Mouse (Mus musculus) stomach, postnatal 0 days (tissue): Measurements from ENCODE around the gene Llgl2. TPM values are rescaled to one million over a fixed set of nuclear protein-coding genes. Genes with fewer than 3 reads are reported as not detected.

Source experiments
- ATAC-seq: fragments of 200-750 bp; cut with Nextera tagmentation; 2 replicates; pipeline ENCODE4 v1.8.0; 2017; ENCODE audit not compliant: low FRiP score, low TSS enrichment
- DNase-seq: peaks from one replicate; pipeline ENCODE4 v3.0.0-alpha.2; 2016; ENCODE audit warnings: low spot score
- H3K27ac ChIP-seq: fragments of 300-500 bp; sonication (generic); replicated peaks from 2 replicates; pipeline ENCODE4 v1.5.1; 2014; ENCODE audit warnings: mild to moderate bottlenecking, control low read depth
- H3K27me3 ChIP-seq: fragments of 300-500 bp; sonication (generic); 2 replicates; pipeline ENCODE4 v1.6.1; 2014; ENCODE audit warnings: low read length; ENCODE audit not compliant: control insufficient read depth, insufficient read depth
- H3K36me3 ChIP-seq: fragments of 300-500 bp; sonication (generic); 2 replicates; pipeline ENCODE4 v1.6.1; 2014; ENCODE audit warnings: low read length, mixed read lengths; ENCODE audit not compliant: control insufficient read depth, insufficient read depth
- H3K4me1 ChIP-seq: fragments of 300-500 bp; sonication (generic); replicated peaks from 2 replicates; pipeline ENCODE4 v1.6.1; 2014; ENCODE audit warnings: antibody characterized with exemption; ENCODE audit not compliant: control insufficient read depth, insufficient read depth
- H3K4me2 ChIP-seq: fragments of 300-500 bp; sonication (generic); replicated peaks from 2 replicates; pipeline ENCODE4 v1.6.1; 2014; ENCODE audit warnings: low read depth, mild to moderate bottlenecking, control low read depth, moderate library complexity
- H3K4me3 ChIP-seq: fragments of 300-500 bp; sonication (generic); 2 replicates; pipeline ENCODE4 v1.5.1; 2014; ENCODE audit warnings: low read depth, low read length, control low read depth
- H3K9ac ChIP-seq: fragments of 300-500 bp; sonication (generic); 2 replicates; pipeline ENCODE4 v1.6.1; 2014; ENCODE audit warnings: mild to moderate bottlenecking, low read length, control low read depth, mixed read lengths
- H3K9me3 ChIP-seq: fragments of 300-500 bp; sonication (generic); 2 replicates; pipeline ENCODE4 v1.6.1; 2016; ENCODE audit warnings: low read length; ENCODE audit not compliant: control insufficient read depth
- CTCF ChIP-seq: IDR thresholded peaks from 2 replicates; pipeline ENCODE4 v1.5.1; 2016; ENCODE audit warnings: antibody characterized with exemption, low read depth, mild to moderate bottlenecking, moderate library complexity
- EP300 ChIP-seq: optimal IDR thresholded peaks from 2 replicates; pipeline ENCODE3; 2016; ENCODE audit warnings: antibody characterized with exemption
- WGBS: fragments of 180-500 bp; shearing (Covaris S2); extraction: QIAGEN DNeasy Blood & Tissue Kit; methylation state at CpG from one replicate; pipeline ENCODE4 v1.1.7; 2014; 5-methylcytosine and 5-hydroxymethylcytosine counted together
- polyA plus RNA-seq: library from polyadenylated mRNA; unstranded; fragments of >200 nt; fragmentation: Nextera tagmentation; extraction: Ambion mirVana; gene quantifications from 2 replicates; pipeline ENCODE4 v1.2.1, GENCODE M21; 2015

Gene Llgl2
- polyA plus RNA-seq, 1 experiment from 2014 or later = 58.4 TPM

DNA sequence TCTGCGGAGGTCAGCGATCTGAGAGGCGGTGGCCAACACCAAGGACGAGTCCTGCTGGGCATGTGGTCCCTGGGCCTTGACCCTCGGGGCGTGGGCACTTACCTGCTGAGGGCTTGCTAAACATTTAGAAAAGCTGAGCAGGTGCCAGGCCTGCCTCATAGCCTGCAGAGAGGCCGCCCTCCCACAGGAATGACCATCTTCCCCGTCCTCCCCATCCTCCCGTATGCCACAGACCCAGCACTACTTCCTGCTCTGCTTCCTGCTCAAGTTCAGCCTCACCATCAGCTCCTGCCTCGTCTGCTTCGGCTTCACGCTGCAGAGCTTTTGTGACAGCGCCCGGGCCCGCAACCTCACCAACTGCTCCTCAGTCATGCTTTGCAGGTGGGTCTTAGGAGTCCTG is 27.0 kb upstream of the Llgl2 start:
- Histone ChIP-seq H3K4me1 (no peaks in the 10 kb centered on the region), H3K4me3 (no peak overlapping the region), H3K27me3 (no peaks in the 10 kb centered on the region), H3K4me2 (no peak overlapping the region), H3K9me3 (no peaks in the 10 kb centered on the region), H3K27ac (no peak overlapping the region), H3K36me3 (peaks cover 62% of the 10 kb centered on the region), H3K9ac (no peak overlapping the region)
- TF ChIP-seq EP300 = no peak
- TF ChIP-seq CTCF = no peak
- WGBS = 77% methylated on average over 15 of the region's 15 CpGs
- no peak for DNase-seq
- ATAC-seq = no peak

DNA sequence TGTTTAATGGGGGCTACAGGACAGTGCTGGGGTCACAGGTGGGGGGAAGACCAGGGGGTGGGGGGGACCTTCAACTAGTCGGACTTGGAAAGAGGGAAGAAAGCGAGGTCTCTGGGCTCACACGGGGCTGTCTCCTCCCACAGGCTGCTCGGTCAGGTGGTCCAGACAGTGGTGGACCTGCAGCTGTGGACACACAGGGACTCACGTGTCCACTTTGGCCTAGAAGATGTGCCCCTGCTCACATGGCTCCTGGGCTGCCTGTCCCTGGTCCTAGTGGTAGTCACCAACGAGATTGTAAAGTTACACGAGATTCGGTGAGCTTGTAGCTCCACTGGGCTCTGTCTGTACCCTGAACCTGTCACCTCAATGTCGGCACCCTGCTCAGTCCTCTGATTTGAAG is 26.2 kb upstream of the Llgl2 start:
- peaks cover 63% of the 10 kb centered on the region for H3K36me3 ChIP-seq
- H3K4me2 ChIP-seq = no peak overlapping the region
- TF ChIP-seq CTCF = no peak
- TF ChIP-seq EP300 = no peak
- no peaks in the 10 kb centered on the region for H3K27me3 ChIP-seq
- no peaks in the 10 kb centered on the region for H3K4me1 ChIP-seq
- H3K4me3 ChIP-seq = no peak overlapping the region
- no peak overlapping the region for H3K9ac ChIP-seq
- DNase-seq = no peak
- no peak overlapping the region for H3K27ac ChIP-seq
- no peaks in the 10 kb centered on the region for H3K9me3 ChIP-seq
- ATAC-seq = no peak
- WGBS = 77% methylated on average over 9 of the region's 9 CpGs

DNA sequence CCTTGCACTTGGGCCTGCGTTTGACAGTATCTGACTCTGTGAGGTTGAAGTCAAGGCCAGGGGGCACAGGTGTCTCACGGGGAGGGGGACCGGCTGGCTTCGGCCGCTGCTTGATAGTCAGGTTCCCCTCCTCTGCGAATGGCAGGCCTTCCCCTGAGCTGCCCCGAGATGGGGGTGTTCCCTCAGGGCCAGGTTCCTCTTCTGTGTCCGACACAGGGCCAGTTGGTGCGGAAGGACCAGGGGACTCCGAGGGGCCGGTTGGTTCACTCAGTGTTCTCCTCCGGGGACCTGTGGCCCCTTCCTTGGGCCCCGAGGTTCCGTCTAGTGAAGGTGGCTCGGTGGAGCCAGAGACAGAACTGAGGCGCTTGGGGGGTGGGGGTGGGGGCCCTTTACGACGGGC is 22.9 kb upstream of the Llgl2 start:
- 92% methylated on average over 17 of the region's 18 CpGs for WGBS
- no peaks in the 10 kb centered on the region for H3K9me3 ChIP-seq
- H3K4me1 ChIP-seq = no peaks in the 10 kb centered on the region
- ATAC-seq (no peak), DNase-seq (no peak)
- no peak overlapping the region for H3K27ac ChIP-seq
- no peak overlapping the region for H3K4me3 ChIP-seq
- no peak overlapping the region for H3K4me2 ChIP-seq
- H3K9ac ChIP-seq = no peak overlapping the region
- H3K36me3 ChIP-seq = peaks cover 62% of the 10 kb centered on the region
- TF ChIP-seq CTCF = no peak
- no peak for TF ChIP-seq EP300
- no peaks in the 10 kb centered on the region for H3K27me3 ChIP-seq

DNA sequence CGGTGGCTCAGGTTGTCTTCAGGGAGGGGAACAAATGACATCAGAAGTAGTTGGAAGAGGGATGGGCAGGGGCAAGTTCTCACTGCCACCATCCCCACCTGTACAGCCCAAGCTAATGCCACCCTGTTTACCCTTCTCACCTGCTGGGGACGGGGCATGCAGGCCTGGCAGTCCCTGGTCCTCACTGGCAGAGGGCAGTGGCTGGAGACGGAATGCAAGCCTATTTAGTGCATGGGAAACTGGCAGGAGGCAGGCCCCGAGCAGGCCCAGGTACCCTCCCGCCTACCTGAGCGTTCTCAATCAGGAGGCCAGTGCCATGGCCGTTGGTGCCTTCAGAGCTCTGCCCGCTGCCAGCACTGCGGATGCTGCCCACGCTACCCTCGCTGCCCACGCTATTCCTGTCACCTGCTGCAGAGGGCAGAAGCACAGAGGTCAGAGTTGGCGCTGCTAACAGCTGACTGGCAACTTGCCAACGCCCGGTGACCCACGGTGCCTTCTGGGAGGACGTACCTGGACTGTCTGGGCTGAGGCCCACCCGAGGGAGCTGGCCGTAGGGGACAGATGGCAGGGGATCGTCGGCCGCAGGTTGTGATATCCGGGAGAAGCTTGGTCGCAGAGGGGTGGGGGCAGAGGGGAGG is 20.7 kb upstream of the Llgl2 start:
- Histone ChIP-seq H3K4me1 (no peaks in the 10 kb centered on the region), H3K27me3 (no peaks in the 10 kb centered on the region), H3K4me3 (no peak overlapping the region), H3K9me3 (no peaks in the 10 kb centered on the region), H3K9ac (no peak overlapping the region; the same call in 1 of the 2 replicates), H3K4me2 (no peak overlapping the region), H3K27ac (no peak overlapping the region), H3K36me3 (peaks cover 55% of the 10 kb centered on the region)
- ATAC-seq = no peak
- 90% methylated on average over 24 of the region's 24 CpGs for WGBS
- no peak for DNase-seq
- no peak for TF ChIP-seq EP300
- TF ChIP-seq CTCF = no peak

DNA sequence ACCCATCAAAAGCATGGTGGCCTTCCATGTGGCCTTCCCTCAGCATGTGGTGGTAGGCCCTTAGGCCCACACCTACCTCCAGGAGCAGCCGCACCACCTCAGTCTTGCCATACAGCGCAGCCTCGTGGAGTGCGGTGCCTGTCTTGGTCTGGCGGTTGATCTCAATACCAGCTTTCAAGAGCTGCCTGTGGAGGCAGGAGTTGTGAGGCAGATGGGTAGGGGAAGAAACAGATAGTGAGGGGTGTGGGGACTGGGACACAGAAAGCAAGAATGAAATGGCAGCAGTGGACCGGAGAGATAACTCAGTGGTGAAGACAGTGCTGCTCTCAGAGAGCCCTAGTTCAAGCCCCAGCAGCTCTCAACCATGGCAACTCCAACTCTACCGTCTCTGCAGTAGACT is 18.8 kb upstream of the Llgl2 start:
- no peak overlapping the region for H3K27ac ChIP-seq
- H3K9me3 ChIP-seq = no peaks in the 10 kb centered on the region
- no peak for ATAC-seq
- no peak for DNase-seq
- no peak overlapping the region for H3K9ac ChIP-seq
- no peaks in the 10 kb centered on the region for H3K27me3 ChIP-seq
- H3K4me1 ChIP-seq = peaks cover 10% of the 10 kb centered on the region
- no peak overlapping the region for H3K4me3 ChIP-seq
- no peak overlapping the region for H3K4me2 ChIP-seq
- WGBS = 94% methylated on average over 7 of the region's 7 CpGs
- no peak for TF ChIP-seq EP300
- TF ChIP-seq CTCF = no peak
- peaks cover 41% of the 10 kb centered on the region for H3K36me3 ChIP-seq

DNA sequence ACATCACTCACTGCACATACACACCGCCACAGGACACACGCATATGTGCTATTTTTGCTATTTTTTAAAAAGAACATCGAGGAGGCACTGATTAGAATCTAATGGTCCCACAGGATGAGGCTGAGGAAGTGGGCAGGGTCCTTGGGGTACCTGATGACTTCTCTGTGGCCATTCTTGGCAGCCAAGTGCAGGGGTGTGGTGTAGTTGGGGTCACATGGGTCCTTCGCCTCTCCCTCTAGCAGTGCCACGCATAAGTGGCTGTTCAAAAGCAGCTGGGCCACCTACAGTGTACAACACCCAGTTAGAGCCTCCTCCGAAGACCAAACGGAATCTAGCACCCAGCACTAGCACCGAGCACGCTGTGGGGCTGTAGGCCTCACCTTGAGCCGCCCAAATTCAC is 17.7 kb upstream of the Llgl2 start:
- Histone ChIP-seq H3K36me3 (peaks cover 34% of the 10 kb centered on the region), H3K4me1 (peaks cover 16% of the 10 kb centered on the region), H3K4me2 (no peak overlapping the region), H3K27ac (no peak overlapping the region), H3K4me3 (no peak overlapping the region), H3K9ac (no peak overlapping the region), H3K27me3 (no peaks in the 10 kb centered on the region), H3K9me3 (no peaks in the 10 kb centered on the region)
- ATAC-seq (no peak), DNase-seq (no peak)
- no peak for TF ChIP-seq EP300
- TF ChIP-seq CTCF = no peak
- WGBS = 88% methylated on average over 10 of the region's 10 CpGs
